Mouse (Mus musculus) midbrain, embryonic 11.5 days (tissue): ENCODE results near the gene Krt18. TPM values are rescaled to one million over a fixed set of nuclear protein-coding genes. Genes with fewer than 3 reads are reported as not detected.

Experiments
- polyA plus RNA-seq: library from polyadenylated mRNA; unstranded; fragments of >200 nt; fragmentation: Nextera tagmentation; extraction: Ambion mirVana; gene quantifications from 2 replicates; pipeline ENCODE4 v1.2.1, GENCODE M21; 2014

The Krt18 gene
- polyA plus RNA-seq, 1 experiment from 2014 or later = 5.6 TPM

Other genes with a start within 250 kb of the Krt18 start
- not detected in 2 replicates for gene Krt72, start 241.7 kb upstream of the Krt18 start, polyA plus RNA-seq
- gene Krt73, start 225.8 kb upstream of the Krt18 start, polyA plus RNA-seq = 0.15 and 0.19 TPM in 2 replicates
- gene Krt2, start 210.0 kb upstream of the Krt18 start, polyA plus RNA-seq = not detected in 2 replicates
- 1.00 and 1.4 TPM in 2 replicates for gene Krt1, start 177.4 kb upstream of the Krt18 start, polyA plus RNA-seq
- not detected in 2 replicates for gene Krt77, start 158.5 kb upstream of the Krt18 start, polyA plus RNA-seq
- gene Krt76, start 135.3 kb upstream of the Krt18 start, polyA plus RNA-seq = not detected in 2 replicates
- gene Krt4, start 103.4 kb upstream of the Krt18 start, polyA plus RNA-seq = not detected in 2 replicates
- gene Krt79, start 87.9 kb upstream of the Krt18 start, polyA plus RNA-seq = 0.18 and 0.25 TPM in 2 replicates
- not detected in 2 replicates for gene Krt78, start 73.9 kb upstream of the Krt18 start, polyA plus RNA-seq
- gene Krt8, start 23.7 kb upstream of the Krt18 start, polyA plus RNA-seq = 9.2 and 10.2 TPM in 2 replicates
- gene Eif4b, start 45.6 kb downstream of the Krt18 start, polyA plus RNA-seq = 106 and 107 TPM in 2 replicates
- 7.5 TPM in 2 replicates for gene Tns2, start 72.2 kb downstream of the Krt18 start, polyA plus RNA-seq
- gene Spryd3, start 108.1 kb downstream of the Krt18 start, polyA plus RNA-seq = 9.8 and 10.5 TPM in 2 replicates
- 0.34 and 0.40 TPM in 2 replicates for gene Igfbp6, start 116.2 kb downstream of the Krt18 start, polyA plus RNA-seq
- not detected in 2 replicates for gene Soat2, start 122.3 kb downstream of the Krt18 start, polyA plus RNA-seq
- 58.9 and 61.1 TPM in 2 replicates for gene Zfp740, start 175.1 kb downstream of the Krt18 start, polyA plus RNA-seq
- gene Csad, start 176.5 kb downstream of the Krt18 start, polyA plus RNA-seq = 21.9 and 25.9 TPM in 2 replicates
- 0.15 and 0.55 TPM in 2 replicates for gene Itgb7, start 203.8 kb downstream of the Krt18 start, polyA plus RNA-seq
- 10.1 and 10.5 TPM in 2 replicates for gene Rarg, start 229.3 kb downstream of the Krt18 start, polyA plus RNA-seq
- 0.15 and 0.23 TPM in 2 replicates for gene Gm9918, start 242.4 kb downstream of the Krt18 start, polyA plus RNA-seq